Comparison of ENCODE assay signal across 10 mouse cellular contexts in the genomic region with DNA sequence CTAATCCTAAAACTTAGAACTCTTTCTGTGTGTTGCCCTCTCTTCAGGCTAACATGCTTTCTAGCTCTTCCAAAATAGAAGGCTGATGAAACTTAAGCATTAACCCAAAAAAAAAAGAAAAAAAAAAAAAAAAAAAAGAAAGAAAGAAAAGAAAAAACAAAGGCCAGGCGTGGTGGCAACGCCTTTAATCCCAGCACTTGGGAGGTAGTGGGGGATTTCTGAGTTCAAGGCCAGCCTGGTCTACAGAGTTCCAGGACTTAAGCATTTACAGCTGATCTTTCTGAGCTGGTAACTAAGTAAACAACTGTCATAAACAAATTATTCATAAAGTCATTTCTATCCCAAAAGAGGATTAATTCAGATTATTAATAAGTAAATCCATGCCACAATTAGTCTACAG. TPM values are rescaled to one million over a fixed set of nuclear protein-coding genes. Genes with fewer than 3 reads are reported as not detected.
DNase-seq lines count a peak whose midpoint lies in the region; ATAC-seq and TF ChIP-seq lines count a peak whose summit lies in the region.
"Had no signal": no experiment of that assay in that cellular context is flagged by ENCODE, and none has a peak within 500 bp of the region (broad histone marks: within the 10 kb centered on the region; RNA-seq: fewer than 3 reads in every experiment).

No protein-coding gene starts in this region.

- peak overlapping the region; percentile 83; the same call in 1 of the 2 replicates for H3K4me2 ChIP-seq in forebrain, embryonic 12.5 days
- H3K4me2 ChIP-seq in forebrain, embryonic 16.5 days (ENCODE audit: low read length): no peak overlapping the region
- no peak overlapping the region for H3K4me2 ChIP-seq in midbrain, postnatal 0 days (ENCODE audit: low read depth, low read length, poor library complexity, severe bottlenecking)
- H3K4me2 ChIP-seq in limb, embryonic 13.5 days (replicated peaks): peak overlapping the region; percentile 85
- peak overlapping the region; percentile 54; the same call in 1 of the 2 replicates for H3K4me2 ChIP-seq in stomach, postnatal 0 days (replicated peaks; ENCODE audit: low read depth)

- no peaks in the 10 kb centered on the region for H3K27me3 ChIP-seq in forebrain, embryonic 12.5 days
- no peaks in the 10 kb centered on the region for H3K27me3 ChIP-seq in forebrain, embryonic 16.5 days (replicated peaks; ENCODE audit: control insufficient read depth, insufficient read depth, low read length)
- no peaks in the 10 kb centered on the region for H3K27me3 ChIP-seq in midbrain, embryonic 10.5 days (ENCODE audit: low read depth, poor library complexity, severe bottlenecking)
- H3K27me3 ChIP-seq in midbrain, postnatal 0 days (ENCODE audit: insufficient read depth, low read length): no peaks in the 10 kb centered on the region
- no peaks in the 10 kb centered on the region for H3K27me3 ChIP-seq in limb, embryonic 13.5 days
- no peaks in the 10 kb centered on the region for H3K27me3 ChIP-seq in stomach, postnatal 0 days (ENCODE audit: control insufficient read depth, insufficient read depth, low read length)

- TF ChIP-seq EP300 in stomach, postnatal 0 days (optimal IDR thresholded peaks at IDR 0.05): no peak

- no peak overlapping the region for H3K27ac ChIP-seq in forebrain, embryonic 12.5 days
- H3K27ac ChIP-seq in forebrain, embryonic 16.5 days (ENCODE audit: low read length): no peak overlapping the region
- H3K27ac ChIP-seq in midbrain, embryonic 10.5 days (replicated peaks): no peak overlapping the region
- no peak overlapping the region for H3K27ac ChIP-seq in midbrain, postnatal 0 days (ENCODE audit: low read depth, low read length)
- no peak overlapping the region for H3K27ac ChIP-seq in limb, embryonic 13.5 days
- no peak overlapping the region for H3K27ac ChIP-seq in stomach, postnatal 0 days (replicated peaks)

- peaks cover 4% of the 10 kb centered on the region; the same call in 1 of the 2 replicates for H3K36me3 ChIP-seq in forebrain, embryonic 12.5 days (replicated peaks)
- H3K36me3 ChIP-seq in forebrain, embryonic 16.5 days (ENCODE audit: control insufficient read depth, insufficient read depth): no peaks in the 10 kb centered on the region
- H3K36me3 ChIP-seq in midbrain, embryonic 10.5 days: peaks cover 19% of the 10 kb centered on the region
- H3K36me3 ChIP-seq in midbrain, postnatal 0 days (ENCODE audit: insufficient read depth, low read length): no peaks in the 10 kb centered on the region
- H3K36me3 ChIP-seq in limb, embryonic 13.5 days: peaks cover 2% of the 10 kb centered on the region; the same call in 1 of the 2 replicates
- no peaks in the 10 kb centered on the region for H3K36me3 ChIP-seq in stomach, postnatal 0 days (ENCODE audit: control insufficient read depth, insufficient read depth, low read length)

- no peak for DNase-seq in midbrain, embryonic 10.5 days (ENCODE audit: low spot score)
- no peak for DNase-seq in midbrain, postnatal 0 days (ENCODE audit: low spot score)
- no peak for DNase-seq in stomach, postnatal 0 days (ENCODE audit: low spot score)
- no peak for DNase-seq in right cerebral cortex, adult 2 months (ENCODE audit: low spot score in 2 of 2)
- DNase-seq in gastrocnemius, adult 8-10 months (ENCODE audit: low spot score in 2 of 2): no peak

- no peak for ATAC-seq in forebrain, embryonic 12.5 days (ENCODE audit: low FRiP score)
- ATAC-seq in forebrain, embryonic 16.5 days: no peak
- no peak for ATAC-seq in midbrain, postnatal 0 days (ENCODE audit: low FRiP score)
- ATAC-seq in limb, embryonic 13.5 days (ENCODE audit: low FRiP score, low read depth): no peak
- ATAC-seq in stomach, postnatal 0 days (ENCODE audit: low FRiP score, low TSS enrichment): no peak
- ATAC-seq: activated CD4-positive, CD25-positive, alpha-beta regulatory T cell, adult 4 months had no signal

- no peak overlapping the region for H3K4me3 ChIP-seq in forebrain, embryonic 12.5 days (replicated peaks)
- no peak overlapping the region for H3K4me3 ChIP-seq in forebrain, embryonic 16.5 days (replicated peaks; ENCODE audit: low read length)
- H3K4me3 ChIP-seq in midbrain, embryonic 10.5 days: peak overlapping the region; percentile 100; the same call in 1 of the 2 replicates
- no peak overlapping the region for H3K4me3 ChIP-seq in midbrain, postnatal 0 days (ENCODE audit: low read depth, low read length)
- peak overlapping the region; percentile 99 for H3K4me3 ChIP-seq in limb, embryonic 13.5 days
- H3K4me3 ChIP-seq in stomach, postnatal 0 days (ENCODE audit: low read depth, low read length): no peak overlapping the region

- H3K9ac ChIP-seq in forebrain, embryonic 12.5 days: no peak overlapping the region
- H3K9ac ChIP-seq in forebrain, embryonic 16.5 days (replicated peaks; ENCODE audit: low read depth, low read length): no peak overlapping the region
- no peak overlapping the region for H3K9ac ChIP-seq in midbrain, postnatal 0 days (replicated peaks; ENCODE audit: low read length, poor library complexity, severe bottlenecking)
- H3K9ac ChIP-seq in limb, embryonic 13.5 days: peak overlapping the region; percentile 54; the same call in 1 of the 2 replicates
- H3K9ac ChIP-seq in stomach, postnatal 0 days (ENCODE audit: low read length): no peak overlapping the region

- 80% methylated on average over 2 of the region's 2 CpGs for whole genome bisulfite sequencing in forebrain, embryonic 12.5 days
- 93% methylated on average over 2 of the region's 2 CpGs for WGBS in forebrain, embryonic 16.5 days
- WGBS in midbrain, embryonic 10.5 days: 98% methylated on average over 2 of the region's 2 CpGs
- 87% methylated on average over 2 of the region's 2 CpGs for WGBS in midbrain, postnatal 0 days
- WGBS in limb, embryonic 13.5 days: 81% methylated on average over 2 of the region's 2 CpGs
- 70% methylated on average over 2 of the region's 2 CpGs for WGBS in stomach, postnatal 0 days

- TF ChIP-seq CTCF in midbrain, postnatal 0 days (IDR thresholded peaks at IDR 0.05): no peak
- no peak for TF ChIP-seq CTCF in stomach, postnatal 0 days (IDR thresholded peaks at IDR 0.05; ENCODE audit: low read depth)

- no peaks in the 10 kb centered on the region for H3K9me3 ChIP-seq in forebrain, embryonic 12.5 days
- no peaks in the 10 kb centered on the region for H3K9me3 ChIP-seq in forebrain, embryonic 16.5 days (ENCODE audit: control insufficient read depth, low read length)
- H3K9me3 ChIP-seq in midbrain, embryonic 10.5 days (replicated peaks): no peaks in the 10 kb centered on the region
- H3K9me3 ChIP-seq in midbrain, postnatal 0 days (ENCODE audit: low read length): no peaks in the 10 kb centered on the region
- H3K9me3 ChIP-seq in limb, embryonic 13.5 days: no peaks in the 10 kb centered on the region
- H3K9me3 ChIP-seq in stomach, postnatal 0 days (ENCODE audit: control insufficient read depth, low read length): no peaks in the 10 kb centered on the region
- H3K9me3 ChIP-seq: heart, embryonic 10.5 days had no signal

- H3K4me1 ChIP-seq in forebrain, embryonic 12.5 days: peaks cover 20% of the 10 kb centered on the region
- peaks cover 24% of the 10 kb centered on the region for H3K4me1 ChIP-seq in forebrain, embryonic 16.5 days (replicated peaks; ENCODE audit: control insufficient read depth, insufficient read depth, low read length)
- peaks cover 22% of the 10 kb centered on the region for H3K4me1 ChIP-seq in midbrain, embryonic 10.5 days
- H3K4me1 ChIP-seq in midbrain, postnatal 0 days (ENCODE audit: insufficient read depth, low read length): no peaks in the 10 kb centered on the region
- H3K4me1 ChIP-seq in limb, embryonic 13.5 days: peaks cover 26% of the 10 kb centered on the region
- no peaks in the 10 kb centered on the region for H3K4me1 ChIP-seq in stomach, postnatal 0 days (replicated peaks; ENCODE audit: control insufficient read depth, insufficient read depth)

RNA-seq across cellular contexts. Expression of gene Sumo1, which starts 1.8 kb away (rescaled TPM):
- polyA plus RNA-seq in forebrain, embryonic 12.5 days (2016; fragmentation: Nextera tagmentation; extraction: Ambion mirVana): 514 and 515 TPM in 2 replicates
- 406 and 423 TPM in 2 replicates for polyA plus RNA-seq in forebrain, embryonic 16.5 days (2015; fragmentation: Nextera tagmentation; extraction: Ambion mirVana)
- polyA plus RNA-seq in midbrain, embryonic 10.5 days (2016; fragmentation: Nextera tagmentation; extraction: Ambion mirVana): 532 and 579 TPM in 2 replicates
- total RNA-seq in midbrain, postnatal 0 days (2014; rRNA removed): 81.6 and 124 TPM in 2 replicates
- polyA plus RNA-seq in midbrain, postnatal 0 days (2015; fragmentation: Nextera tagmentation; extraction: Ambion mirVana): 304 and 319 TPM in 2 replicates
- 473 and 474 TPM in 2 replicates for polyA plus RNA-seq in limb, embryonic 13.5 days (2015; fragmentation: Nextera tagmentation; extraction: Ambion mirVana)
- 224 TPM in 2 replicates for polyA plus RNA-seq in stomach, postnatal 0 days (2015; fragmentation: Nextera tagmentation; extraction: Ambion mirVana)
- 10 to 100 TPM; 59.4 to 67.8 (median 61.6) TPM for total RNA-seq in gastrocnemius, adult 8-10 months (2022)

RNA-seq across cellular contexts. Expression of gene Nop58, which starts 15.9 kb away (rescaled TPM):
- 275 and 277 TPM in 2 replicates for polyA plus RNA-seq in forebrain, embryonic 12.5 days (2016; fragmentation: Nextera tagmentation; extraction: Ambion mirVana)
- polyA plus RNA-seq in forebrain, embryonic 16.5 days (2015; fragmentation: Nextera tagmentation; extraction: Ambion mirVana): 172 and 181 TPM in 2 replicates
- 269 and 309 TPM in 2 replicates for polyA plus RNA-seq in midbrain, embryonic 10.5 days (2016; fragmentation: Nextera tagmentation; extraction: Ambion mirVana)
- 78.3 and 88.6 TPM in 2 replicates for total RNA-seq in midbrain, postnatal 0 days (2014; rRNA removed)
- 117 and 146 TPM in 2 replicates for polyA plus RNA-seq in midbrain, postnatal 0 days (2015; fragmentation: Nextera tagmentation; extraction: Ambion mirVana)
- 262 and 267 TPM in 2 replicates for polyA plus RNA-seq in limb, embryonic 13.5 days (2015; fragmentation: Nextera tagmentation; extraction: Ambion mirVana)
- polyA plus RNA-seq in stomach, postnatal 0 days (2015; fragmentation: Nextera tagmentation; extraction: Ambion mirVana): 111 and 116 TPM in 2 replicates
- 10 to 100 TPM; 16.4 to 25.0 (median 23.7) TPM for total RNA-seq in gastrocnemius, adult 8-10 months (2022)

Comparison
In these comparisons a context has a peak if more than half of its experiments do, and no peak if none do; other contexts are left out.
1. H3K4me2 ChIP-seq: peak in forebrain, embryonic 12.5 days (single experiment), limb, embryonic 13.5 days (single experiment) and stomach, postnatal 0 days (single experiment); none in forebrain, embryonic 16.5 days (single experiment) and midbrain, postnatal 0 days (single experiment).
2. H3K4me3 ChIP-seq: peak in midbrain, embryonic 10.5 days (single experiment) and limb, embryonic 13.5 days (single experiment); none in forebrain, embryonic 12.5 days (single experiment), forebrain, embryonic 16.5 days (single experiment), midbrain, postnatal 0 days (single experiment) and stomach, postnatal 0 days (single experiment).